Mouse (Mus musculus) midbrain, embryonic 11.5 days (tissue): ENCODE measurements around the gene Uhmk1. TPM values are rescaled to one million over a fixed set of nuclear protein-coding genes. Genes with fewer than 3 reads are reported as not detected.

Experiments used
- ATAC-seq: fragments of 200-750 bp; cut with Nextera tagmentation; 2 replicates; pipeline ENCODE4 v1.8.0; 2017; ENCODE audit warnings: moderate TSS enrichment, moderate library complexity; ENCODE audit not compliant: low FRiP score
- DNase-seq: peaks from one replicate; pipeline ENCODE4 v3.0.0; 2015; ENCODE audit warnings: low spot score; ENCODE audit errors: missing footprints
- H3K27ac ChIP-seq: fragments of 300-500 bp; sonication (generic); 2 replicates; pipeline ENCODE4 v1.5.1; 2014; ENCODE audit warnings: low read depth, low read length
- H3K27me3 ChIP-seq: fragments of 300-500 bp; sonication (generic); 2 replicates; pipeline ENCODE4 v1.6.1; 2014; ENCODE audit warnings: mild to moderate bottlenecking, low read length, moderate library complexity, mixed read lengths; ENCODE audit not compliant: control insufficient read depth, insufficient read depth
- H3K36me3 ChIP-seq: fragments of 300-500 bp; sonication (generic); 2 replicates; pipeline ENCODE4 v1.6.1; 2014; ENCODE audit warnings: mild to moderate bottlenecking, low read length, moderate library complexity, mixed read lengths; ENCODE audit not compliant: control insufficient read depth, insufficient read depth
- H3K4me1 ChIP-seq: fragments of 300-500 bp; sonication (generic); 2 replicates; pipeline ENCODE4 v1.6.1; 2014; ENCODE audit warnings: low read length; ENCODE audit not compliant: control insufficient read depth, insufficient read depth
- H3K4me2 ChIP-seq: fragments of 300-500 bp; sonication (generic); 2 replicates; pipeline ENCODE4 v1.6.1; 2014; ENCODE audit warnings: mild to moderate bottlenecking, moderate library complexity
- H3K4me3 ChIP-seq: fragments of 300-500 bp; sonication (generic); 2 replicates; pipeline ENCODE4 v1.5.1; 2014; ENCODE audit warnings: low read depth, low read length
- H3K9ac ChIP-seq: fragments of 300-500 bp; sonication (generic); 2 replicates; pipeline ENCODE4 v1.6.1; 2014; ENCODE audit warnings: low read length
- H3K9me3 ChIP-seq: fragments of 300-500 bp; sonication (generic); 2 replicates; pipeline ENCODE4 v1.6.1; 2016; ENCODE audit warnings: low read length; ENCODE audit not compliant: control insufficient read depth
- WGBS: fragments of 180-500 bp; shearing (Covaris S2); extraction: QIAGEN DNeasy Blood & Tissue Kit; methylation state at CpG from one replicate; pipeline ENCODE4 v1.1.7; 2014; 5-methylcytosine and 5-hydroxymethylcytosine counted together
- polyA plus RNA-seq: library from polyadenylated mRNA; unstranded; fragments of >200 nt; fragmentation: Nextera tagmentation; extraction: Ambion mirVana; gene quantifications from 2 replicates; pipeline ENCODE4 v1.2.1, GENCODE M21; 2014

The Uhmk1 gene
- polyA plus RNA-seq, 1 experiment from 2014 or later = 17.4 TPM

DNA sequence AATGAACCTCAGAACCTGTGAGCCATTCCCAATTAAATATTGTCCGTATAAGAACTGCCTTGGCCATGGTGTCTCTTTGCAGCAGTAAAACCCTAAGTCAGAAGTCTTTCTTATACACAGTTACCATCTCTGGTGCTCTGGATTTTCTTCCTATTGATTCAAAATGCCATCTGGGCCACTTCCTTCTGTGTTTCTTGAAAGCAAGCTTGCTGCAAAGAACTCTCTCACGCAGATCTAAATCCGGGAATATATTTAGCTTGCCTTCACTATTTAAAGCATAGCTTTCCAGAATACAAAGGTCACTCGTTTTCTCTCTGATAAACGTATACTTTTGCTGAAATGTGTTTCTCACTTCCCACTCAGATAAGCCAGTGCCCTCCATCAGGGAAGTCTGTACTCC is 28.7 kb downstream of the Uhmk1 start:
- Histone ChIP-seq H3K36me3 (no peaks in the 10 kb centered on the region), H3K27ac (no peak overlapping the region)
- WGBS = 88% methylated on average over 5 of the region's 5 CpGs

DNA sequence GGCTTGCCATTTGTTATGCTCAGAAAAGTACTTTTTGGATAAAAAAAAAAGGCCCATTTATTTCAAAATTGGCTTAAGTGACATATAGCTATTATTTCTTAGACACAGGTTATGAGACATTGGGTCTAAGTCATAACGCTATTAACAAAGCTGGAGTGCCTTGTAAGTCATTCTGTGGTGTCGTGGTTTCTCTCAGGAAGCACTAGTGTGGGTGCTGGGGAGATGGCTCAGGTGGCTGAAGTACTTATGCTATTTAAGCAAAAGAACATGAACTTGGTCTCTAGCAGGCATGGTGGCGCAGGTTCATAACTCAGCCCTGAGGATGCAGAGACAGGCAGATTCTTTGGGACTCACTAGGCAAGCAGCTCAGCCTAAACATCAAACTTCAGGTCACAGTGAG is 30.1 kb downstream of the Uhmk1 start:
- H3K4me3 ChIP-seq = no peak overlapping the region

More for the DNA sequence above, 28.7 kb downstream of the Uhmk1 start:
- Histone ChIP-seq H3K4me3 (no peak overlapping the region), H3K9ac (no peak overlapping the region), H3K27me3 (no peaks in the 10 kb centered on the region), H3K9me3 (no peaks in the 10 kb centered on the region), H3K4me2 (no peak overlapping the region), H3K4me1 (no peaks in the 10 kb centered on the region)
- ATAC-seq (no peak), DNase-seq (peak; percentile 54)

DNA sequence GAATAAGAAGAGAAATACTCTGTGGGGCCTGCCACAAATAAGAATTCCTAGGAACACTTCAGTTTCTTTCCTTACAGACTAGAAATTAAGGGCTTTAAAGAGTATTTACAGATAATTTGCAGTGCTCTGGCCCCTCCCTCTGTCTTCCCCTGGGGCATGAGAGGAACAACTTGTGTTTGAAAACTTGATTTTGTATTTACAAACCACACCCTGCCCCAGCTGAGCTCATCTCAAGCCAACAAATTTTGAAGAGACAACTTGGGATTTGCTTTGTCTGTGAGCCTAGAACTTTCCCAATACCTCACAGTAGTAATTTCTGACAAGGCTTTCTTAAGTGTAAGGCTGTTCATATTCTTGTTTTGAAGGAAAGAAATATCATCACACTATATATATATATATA is 32.5 kb downstream of the Uhmk1 start:
- DNase-seq (no peak), ATAC-seq (no peak)
- Histone ChIP-seq H3K9ac (no peak overlapping the region), H3K4me2 (no peak overlapping the region), H3K27me3 (no peaks in the 10 kb centered on the region), H3K27ac (no peak overlapping the region), H3K4me3 (no peak overlapping the region), H3K9me3 (no peaks in the 10 kb centered on the region), H3K4me1 (no peaks in the 10 kb centered on the region), H3K36me3 (no peaks in the 10 kb centered on the region)

More for the DNA sequence above, 30.1 kb downstream of the Uhmk1 start:
- H3K4me2 ChIP-seq = no peak overlapping the region
- H3K36me3 ChIP-seq = no peaks in the 10 kb centered on the region
- ATAC-seq (no peak), DNase-seq (no peak)
- H3K9me3 ChIP-seq = no peaks in the 10 kb centered on the region
- no peak overlapping the region for H3K9ac ChIP-seq
- no peaks in the 10 kb centered on the region for H3K4me1 ChIP-seq
- H3K27ac ChIP-seq = no peak overlapping the region
- 89% methylated on average over 3 of the region's 3 CpGs for WGBS
- no peaks in the 10 kb centered on the region for H3K27me3 ChIP-seq

DNA sequence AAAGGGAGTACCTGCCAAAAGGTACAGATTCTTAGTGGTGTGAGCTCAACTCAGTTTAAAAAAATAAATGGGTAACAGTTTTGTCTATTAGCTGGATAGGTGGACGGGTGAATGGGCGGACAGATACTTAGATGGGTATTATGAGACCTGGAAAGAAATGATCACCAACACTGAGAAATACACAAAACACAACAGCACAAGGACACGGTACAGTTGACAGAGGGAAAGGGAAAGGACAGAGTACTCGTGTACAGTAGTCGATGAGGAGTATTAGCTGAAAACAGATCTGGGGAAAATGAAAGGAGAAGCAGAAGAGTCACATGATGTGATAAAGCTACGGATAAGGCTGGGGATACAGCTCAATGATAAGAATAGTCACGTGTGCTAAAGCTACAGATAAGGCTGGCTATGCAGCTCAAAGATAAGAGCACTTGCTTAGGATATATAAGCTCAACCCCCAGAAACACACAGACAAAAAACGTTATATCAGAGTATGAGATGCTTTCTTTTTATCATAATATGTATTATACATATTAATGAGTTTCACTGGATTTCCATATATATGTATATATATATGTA is 38.4 kb downstream of the Uhmk1 start:
- Histone ChIP-seq H3K9me3 (no peaks in the 10 kb centered on the region), H3K4me2 (no peak overlapping the region), H3K9ac (no peak overlapping the region), H3K4me1 (peaks cover 9% of the 10 kb centered on the region), H3K27ac (no peak overlapping the region), H3K27me3 (no peaks in the 10 kb centered on the region), H3K36me3 (no peaks in the 10 kb centered on the region), H3K4me3 (no peak overlapping the region)
- ATAC-seq = no peak
- 87% methylated on average over 8 of the region's 8 CpGs for WGBS
- DNase-seq = peak; percentile 47

DNA sequence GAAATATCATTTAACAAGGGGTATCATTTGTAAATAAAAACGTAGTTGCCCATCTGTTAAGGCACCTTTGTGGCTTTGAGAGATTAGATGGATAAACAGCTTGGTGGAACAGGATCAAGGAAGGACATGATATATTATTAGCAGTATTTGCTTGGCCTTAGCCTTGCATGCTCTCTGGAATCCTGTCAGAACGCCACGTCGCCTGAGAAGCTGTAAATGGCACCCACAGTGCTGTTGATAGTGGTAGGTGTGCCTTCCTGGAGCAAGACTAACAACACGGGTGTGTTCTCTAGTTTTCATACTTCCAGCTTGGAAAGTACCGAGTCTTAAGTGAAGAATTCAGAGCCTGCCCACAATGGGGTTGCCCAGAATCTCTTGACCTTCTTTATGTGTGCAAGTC is 39.3 kb downstream of the Uhmk1 start:
- Histone ChIP-seq H3K4me1 (peaks cover 9% of the 10 kb centered on the region), H3K27ac (no peak overlapping the region), H3K4me2 (no peak overlapping the region), H3K27me3 (no peaks in the 10 kb centered on the region), H3K4me3 (no peak overlapping the region), H3K9me3 (no peaks in the 10 kb centered on the region), H3K9ac (no peak overlapping the region), H3K36me3 (no peaks in the 10 kb centered on the region)
- ATAC-seq (no peak), DNase-seq (no peak)
- 52% methylated on average over 6 of the region's 6 CpGs for WGBS

DNA sequence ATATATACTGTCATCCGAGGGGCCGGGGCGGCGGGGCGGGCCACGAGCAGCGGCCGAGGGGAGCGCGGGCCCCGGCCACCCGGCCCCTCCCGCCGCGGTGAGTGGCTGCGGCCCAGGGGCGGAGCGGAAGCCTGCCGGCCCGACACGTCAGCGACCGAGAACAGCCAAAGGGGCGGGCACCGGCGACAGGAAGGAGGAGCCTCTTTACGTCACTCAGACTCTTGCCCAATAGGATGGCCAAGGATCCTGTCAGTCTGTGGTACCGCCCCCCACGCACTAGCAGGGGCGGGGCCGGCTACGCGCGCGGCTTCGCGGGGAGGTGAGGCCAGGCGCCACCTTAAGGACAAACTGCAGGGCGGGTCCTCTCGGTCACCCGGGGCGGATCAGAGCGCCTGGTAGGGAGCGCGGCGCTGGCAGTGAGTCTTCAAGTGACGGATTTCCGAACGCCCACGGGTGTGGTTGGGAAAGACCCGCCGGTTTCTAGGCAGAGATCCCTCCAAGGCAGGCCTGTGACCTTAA is 40.3 kb downstream of the Uhmk1 start, which contains the start of gene Uap1:
Uap1 (minus strand) TSS at position 144 of the 519 bp plus-strand sequence.
- peak within 1 kb of the TSS; percentile 76 for H3K4me2 ChIP-seq
- H3K9ac ChIP-seq = peak within 1 kb of the TSS; percentile 69
- H3K27ac ChIP-seq = peak within 1 kb of the TSS; percentile 82
- H3K4me3 ChIP-seq = peak within 1 kb of the TSS; percentile 82
- peak; percentile 99 for DNase-seq
- no peaks in the 10 kb centered on the region for H3K9me3 ChIP-seq
- H3K36me3 ChIP-seq = no peaks in the 10 kb centered on the region
- WGBS = under 1% methylated on average over 52 of the region's 52 CpGs
- peaks cover 9% of the 10 kb centered on the region for H3K4me1 ChIP-seq
- peak; percentile 100 for ATAC-seq
- no peaks in the 10 kb centered on the region for H3K27me3 ChIP-seq

DNA sequence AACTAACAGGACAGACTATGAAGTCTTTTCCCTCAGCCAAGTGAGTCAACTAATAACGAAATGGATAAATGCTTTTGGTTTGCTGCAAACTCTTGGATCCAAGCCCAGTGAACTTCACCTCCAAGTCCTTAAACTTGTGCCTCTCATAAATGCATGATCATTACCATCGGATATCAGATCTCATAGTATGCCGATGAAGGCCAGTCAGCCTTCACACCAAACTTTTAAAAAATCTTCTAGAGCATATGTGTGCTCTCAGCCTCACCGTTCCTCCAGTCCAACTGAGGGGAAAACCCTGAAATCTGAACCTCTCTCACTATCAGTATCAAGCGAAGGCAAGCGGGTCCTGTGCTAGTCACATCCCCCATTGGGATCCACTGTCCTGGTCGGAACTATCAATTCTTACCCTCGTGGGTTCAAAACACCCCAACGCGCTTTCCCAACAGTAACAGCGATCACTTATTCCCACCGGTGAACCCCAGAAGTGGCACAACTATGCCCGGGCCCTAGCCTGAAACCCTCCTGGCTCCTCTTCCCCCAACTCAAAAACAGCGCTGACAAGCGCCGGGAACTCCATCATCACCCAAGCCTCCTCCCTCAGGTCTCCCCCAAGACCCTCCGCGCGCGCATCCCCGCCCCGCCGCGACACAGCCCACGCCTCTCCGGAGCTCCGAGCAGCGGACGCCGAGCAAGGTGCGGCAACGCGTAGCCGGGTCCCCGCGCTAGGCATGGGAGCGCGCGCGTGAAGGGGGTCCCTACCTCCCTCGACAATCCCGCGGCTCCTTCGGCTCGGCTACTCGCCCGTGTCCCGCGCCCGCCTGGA is 41.0 kb downstream of the Uhmk1 start:
- Histone ChIP-seq H3K36me3 (no peaks in the 10 kb centered on the region), H3K27me3 (no peaks in the 10 kb centered on the region), H3K4me3 (peak overlapping the region; percentile 82), H3K4me2 (peak overlapping the region; percentile 76), H3K9ac (peak overlapping the region; percentile 68), H3K4me1 (peaks cover 9% of the 10 kb centered on the region), H3K27ac (peak overlapping the region; percentile 54; the same call in 1 of the 2 replicates), H3K9me3 (no peaks in the 10 kb centered on the region)
- DNase-seq (peak; percentile 97), ATAC-seq (peak; percentile 1; the same call in 1 of the 2 replicates)
- 1% methylated on average over 50 of the region's 50 CpGs for WGBS

DNA sequence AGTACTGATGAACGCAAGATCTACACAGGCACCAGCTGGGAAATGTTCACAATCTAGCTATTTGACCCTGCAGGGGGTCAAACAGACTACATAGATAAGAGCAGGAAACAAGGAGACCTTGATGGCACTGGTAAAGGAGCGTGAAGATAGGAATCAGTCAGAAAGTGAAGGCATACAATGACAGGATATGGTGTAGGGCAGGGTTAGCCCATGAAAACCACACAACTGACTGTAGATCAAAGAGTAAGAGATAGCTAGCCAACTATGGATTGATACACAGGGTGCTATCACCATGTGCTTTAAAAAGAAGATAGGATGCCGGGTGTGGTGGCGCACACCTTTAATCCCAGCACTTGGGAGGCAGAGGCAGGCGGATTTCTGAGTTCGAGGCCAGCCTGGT is 47.4 kb downstream of the Uhmk1 start:
- no peak overlapping the region for H3K4me2 ChIP-seq
- no peak overlapping the region for H3K27ac ChIP-seq
- no peaks in the 10 kb centered on the region for H3K36me3 ChIP-seq
- DNase-seq (peak; percentile 23), ATAC-seq (no peak)
- no peaks in the 10 kb centered on the region for H3K4me1 ChIP-seq
- no peaks in the 10 kb centered on the region for H3K27me3 ChIP-seq
- H3K9ac ChIP-seq = no peak overlapping the region
- WGBS = 95% methylated on average over 6 of the region's 6 CpGs
- H3K9me3 ChIP-seq = no peaks in the 10 kb centered on the region
- H3K4me3 ChIP-seq = no peak overlapping the region

DNA sequence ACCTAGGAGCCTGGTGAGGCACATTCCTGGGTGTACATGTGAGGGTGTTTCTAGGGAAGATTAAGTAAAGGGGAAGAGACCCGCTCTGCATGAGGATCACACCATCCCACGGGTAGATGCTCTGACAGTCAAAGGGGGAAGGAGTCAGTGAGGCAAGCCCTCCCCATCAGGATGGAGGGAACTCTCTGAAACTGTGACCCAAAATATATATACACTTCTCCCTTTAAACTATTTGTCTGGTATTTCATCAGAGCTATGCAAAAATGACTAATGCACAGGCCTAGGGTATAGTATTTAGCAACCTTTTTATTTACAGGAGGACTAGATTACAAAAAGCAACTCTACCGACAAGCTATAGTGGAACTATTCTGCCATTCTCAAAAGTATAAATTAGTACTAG is 50.3 kb downstream of the Uhmk1 start:
- 90% methylated on average over 3 of the region's 3 CpGs for WGBS
- DNase-seq = peak; percentile 6

More for the DNA sequence above, 50.3 kb downstream of the Uhmk1 start:
- H3K27ac ChIP-seq = no peak overlapping the region
- H3K9me3 ChIP-seq = no peaks in the 10 kb centered on the region
- no peaks in the 10 kb centered on the region for H3K27me3 ChIP-seq
- no peak overlapping the region for H3K9ac ChIP-seq
- H3K4me3 ChIP-seq = no peak overlapping the region
- H3K36me3 ChIP-seq = no peaks in the 10 kb centered on the region; the same call in 1 of the 2 replicates
- H3K4me1 ChIP-seq = no peaks in the 10 kb centered on the region
- no peak overlapping the region for H3K4me2 ChIP-seq
- no peak for ATAC-seq
